Mouse (Mus musculus): ENCODE measurements around the gene Ywhah. TPM values are rescaled to one million over a fixed set of nuclear protein-coding genes. Genes with fewer than 3 reads are reported as not detected.

Ywhah gene
- total and polyA plus RNA-seq, 3 experiments: 63.3 to 320 (median 188) TPM

DNA sequence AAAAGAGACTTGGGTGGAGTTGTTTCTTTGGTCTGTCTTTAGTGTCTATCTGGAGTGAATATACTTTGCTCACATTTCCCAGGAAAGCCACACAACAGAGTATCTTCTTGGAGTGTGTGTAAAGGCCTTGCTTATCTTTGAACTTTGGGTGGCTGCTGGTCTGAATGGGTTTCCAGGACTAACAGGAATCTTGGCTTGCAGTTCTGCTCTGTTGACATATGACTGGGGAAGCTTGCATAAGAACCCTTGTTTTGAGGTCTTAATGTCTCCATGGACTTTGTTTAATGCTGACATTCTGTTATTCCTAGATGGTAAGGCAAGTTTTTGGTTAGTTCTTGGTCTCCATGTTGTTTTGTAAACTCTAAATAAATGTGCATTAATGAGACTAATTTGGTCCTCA, 51.5 kb downstream of the Ywhah start:
- Histone ChIP-seq H3K9me3 (replicated peaks; ENCODE audit: low read length) (peaks cover 3% of the 10 kb centered on the region), H3K4me3 (replicated peaks in 1 of 3; ENCODE audit: low read depth in 2 of 3, low read length in 2 of 3, poor library complexity in 1 of 3) (no peak overlapping the region), H3K27ac (ENCODE audit: insufficient read depth, low read depth) (no peak overlapping the region), H3K9ac (ENCODE audit: insufficient read depth, low read depth) (no peak overlapping the region), H3K4me2 (ENCODE audit: insufficient read depth, low read depth, poor library complexity, severe bottlenecking) (no peak overlapping the region), H3K4me1 (ENCODE audit: control insufficient read depth in 1 of 2, insufficient read depth in 2 of 2) (0 out of 4 replicates have a peak, but pooled peaks cover 0 to 4% of the 10 kb centered on the region in 2 experiments), H3K27me3 (replicated peaks) (peaks cover 2% of the 10 kb centered on the region), H3K36me3 (replicated peaks in 1 of 2; ENCODE audit: control insufficient read depth in 1 of 2, insufficient read depth in 1 of 2, low read length in 1 of 2) (no peaks in the 10 kb centered on the region), H3K79me2 (replicated peaks; ENCODE audit: control insufficient read depth, extremely low read depth, insufficient read depth, poor library complexity, severe bottlenecking) (no peaks in the 10 kb centered on the region)
- no peak for DNase-seq (ENCODE audit: extremely low read depth)
- in situ Hi-C loops (cut with MboI; ENCODE audit: low pct_ligation_motif_present, low pct_unique_long_range_greater_than_20kb, low sequenced_read_pairs): no loop called here
- TF ChIP-seq EP300 (IDR thresholded peaks at IDR 0.05; ENCODE audit: low read length) (no peak), NELFE (IDR thresholded peaks at IDR 0.05; ENCODE audit: low read depth, low read length) (no peak), JUND (conservative IDR thresholded peaks at IDR 0.05; ENCODE audit: low read depth, low read length) (no peak), TBP (conservative IDR thresholded peaks at IDR 0.05; ENCODE audit: low read depth, low read length) (no peak), MAX (IDR thresholded peaks at IDR 0.05; ENCODE audit: low read length) (no peak), GABPA (IDR thresholded peaks at IDR 0.05; ENCODE audit: insufficient replicate concordance, low read depth, low read length) (no peak), TCF12 (IDR thresholded peaks at IDR 0.05; ENCODE audit: low read depth, low read length) (no peak)
- dilution Hi-C loops (cut with MboI; ENCODE audit: extremely low pct_ligation_motif_present, extremely low pct_unique_long_range_greater_than_20kb, low sequenced_read_pairs): no loop called here

DNA sequence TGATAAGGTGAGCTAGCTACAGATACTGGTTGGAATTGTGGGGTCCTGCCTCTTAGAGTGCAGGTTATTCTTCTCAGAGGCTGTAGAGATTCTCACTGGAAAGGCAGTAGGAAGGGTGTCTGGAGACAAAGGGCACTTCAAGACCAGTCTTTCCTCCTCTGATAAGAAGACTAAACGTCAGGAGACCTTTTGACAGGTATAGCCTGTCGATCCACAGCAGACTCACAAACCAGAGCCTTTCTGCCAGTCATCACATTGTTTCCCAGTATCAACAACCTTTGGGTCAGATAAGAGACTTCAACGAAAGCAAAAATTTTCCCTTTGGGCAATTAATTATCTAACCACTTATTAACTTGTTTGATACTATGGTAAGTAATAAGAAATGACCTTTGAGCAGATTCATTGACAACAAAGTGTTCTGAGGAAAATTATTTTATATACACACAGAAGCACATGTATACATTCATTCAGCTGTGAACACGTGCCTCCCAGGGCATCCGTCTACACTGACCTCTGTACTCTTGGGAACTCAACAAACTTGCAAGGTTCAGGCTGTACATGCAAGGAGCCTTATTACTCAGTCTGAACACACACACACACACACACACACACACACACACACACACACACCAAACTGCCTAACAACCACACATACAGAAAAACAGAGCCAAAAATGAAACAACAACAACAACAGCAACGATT, 58.0 kb downstream of the Ywhah start:
- in situ Hi-C loops (cut with MboI; ENCODE audit: low pct_ligation_motif_present, low pct_unique_long_range_greater_than_20kb, low sequenced_read_pairs): no loop called here
- no peak overlapping the region for H3K27ac ChIP-seq (ENCODE audit: insufficient read depth, low read depth)
- dilution Hi-C loops (cut with MboI; ENCODE audit: extremely low pct_ligation_motif_present, extremely low pct_unique_long_range_greater_than_20kb, low sequenced_read_pairs): no loop called here
- TF ChIP-seq RCOR1 (conservative IDR thresholded peaks at IDR 0.05; ENCODE audit: low read depth, low read length) (no peak), SIN3A (IDR thresholded peaks at IDR 0.05; ENCODE audit: low read length) (no peak), MAFK (IDR thresholded peaks at IDR 0.05; ENCODE audit: insufficient replicate concordance, low read length) (no peak), RAD21 (IDR thresholded peaks at IDR 0.05; ENCODE audit: low read depth, low read length) (no peak), SMC3 (IDR thresholded peaks at IDR 0.05; ENCODE audit: low read depth, low read length) (no peak), MAZ (IDR thresholded peaks at IDR 0.05; ENCODE audit: low read depth, low read length) (no peak), MEF2A (IDR thresholded peaks at IDR 0.05; ENCODE audit: borderline replicate concordance, low read depth, low read length) (no peak), NELFE (IDR thresholded peaks at IDR 0.05; ENCODE audit: low read depth, low read length) (no peak), POLR2A (IDR thresholded peaks at IDR 0.05; ENCODE audit: low read depth, low read length) (no peak), ZNF384 (IDR thresholded peaks at IDR 0.05; ENCODE audit: low read depth, low read length) (no peak), ETS1 (conservative IDR thresholded peaks at IDR 0.05; ENCODE audit: low read depth, low read length) (no peak), IRF4 (IDR thresholded peaks at IDR 0.05; ENCODE audit: low read depth, low read length) (no peak)
- H3K27me3 ChIP-seq (replicated peaks): peaks cover 5% of the 10 kb centered on the region
- H3K4me3 ChIP-seq (replicated peaks in 1 of 3; ENCODE audit: low read depth in 2 of 3, low read length in 2 of 3, poor library complexity in 1 of 3): no peak overlapping the region
- no peak overlapping the region for H3K4me2 ChIP-seq (ENCODE audit: insufficient read depth, low read depth, poor library complexity, severe bottlenecking)
- H3K79me2 ChIP-seq (replicated peaks; ENCODE audit: control insufficient read depth, extremely low read depth, insufficient read depth, poor library complexity, severe bottlenecking): no peaks in the 10 kb centered on the region
- no peaks in the 10 kb centered on the region for H3K4me1 ChIP-seq (ENCODE audit: control insufficient read depth in 1 of 2, insufficient read depth in 2 of 2)
- DNase-seq (ENCODE audit: extremely low read depth): no peak
- no peaks in the 10 kb centered on the region for H3K9me3 ChIP-seq (replicated peaks; ENCODE audit: low read length)
- no peak overlapping the region for H3K9ac ChIP-seq (ENCODE audit: insufficient read depth, low read depth)
- no peaks in the 10 kb centered on the region for H3K36me3 ChIP-seq (replicated peaks in 1 of 2; ENCODE audit: control insufficient read depth in 1 of 2, insufficient read depth in 1 of 2, low read length in 1 of 2)

Other genes with a start within 250 kb of the Ywhah start
- gene Pisd, start 233.2 kb upstream of the Ywhah start, total RNA-seq (2012; rRNA removed): 45.2 and 48.5 TPM in 2 replicates
- 54.4 and 57.1 TPM in 2 replicates for gene Pisd, start 233.2 kb upstream of the Ywhah start, total RNA-seq (2014; rRNA removed)
- gene Pisd, start 233.2 kb upstream of the Ywhah start, polyA plus RNA-seq (2012; ENCODE audit: insufficient read length, low read depth): 52.1 and 54.8 TPM in 2 replicates
- 0.81 TPM in 1 of 2 replicates, not detected in the other for gene Gm20671, start 191.7 kb upstream of the Ywhah start, total RNA-seq (2012; rRNA removed)
- not detected in 2 replicates for gene Gm20671, start 191.7 kb upstream of the Ywhah start, total RNA-seq (2014; rRNA removed)
- not detected in 2 replicates for gene Gm20671, start 191.7 kb upstream of the Ywhah start, polyA plus RNA-seq (2012; ENCODE audit: insufficient read length, low read depth)
- 15.6 and 16.8 TPM in 2 replicates for gene Prr14l, start 164.6 kb upstream of the Ywhah start, total RNA-seq (2012; rRNA removed)
- 4.5 and 5.4 TPM in 2 replicates for gene Prr14l, start 164.6 kb upstream of the Ywhah start, total RNA-seq (2014; rRNA removed)
- gene Prr14l, start 164.6 kb upstream of the Ywhah start, polyA plus RNA-seq (2012; ENCODE audit: insufficient read length, low read depth): 10.7 and 14.5 TPM in 2 replicates
- 34.0 and 39.3 TPM in 2 replicates for gene Depdc5, start 155.1 kb upstream of the Ywhah start, total RNA-seq (2012; rRNA removed)
- gene Depdc5, start 155.1 kb upstream of the Ywhah start, total RNA-seq (2014; rRNA removed): 18.2 and 21.1 TPM in 2 replicates
- gene Depdc5, start 155.1 kb upstream of the Ywhah start, polyA plus RNA-seq (2012; ENCODE audit: insufficient read length, low read depth): 27.8 and 36.6 TPM in 2 replicates
- gene Slc5a1, start 85.4 kb downstream of the Ywhah start, total RNA-seq (2012; rRNA removed): 0.29 and 0.38 TPM in 2 replicates
- 0.14 and 0.30 TPM in 2 replicates for gene Slc5a1, start 85.4 kb downstream of the Ywhah start, total RNA-seq (2014; rRNA removed)
- 0.19 and 0.33 TPM in 2 replicates for gene Slc5a1, start 85.4 kb downstream of the Ywhah start, polyA plus RNA-seq (2012; ENCODE audit: insufficient read length, low read depth)
- 0.21 TPM in 1 of 2 replicates, not detected in the other for gene Spon2, start 199.6 kb downstream of the Ywhah start, total RNA-seq (2012; rRNA removed)
- gene Spon2, start 199.6 kb downstream of the Ywhah start, total RNA-seq (2014; rRNA removed): not detected in 2 replicates
- gene Spon2, start 199.6 kb downstream of the Ywhah start, polyA plus RNA-seq (2012; ENCODE audit: insufficient read length, low read depth): not detected in 2 replicates

Data from CH12.LX (cell line).